Mouse (Mus musculus) megakaryocyte progenitor cell, adult 5-6 weeks (primary cell): ENCODE measurements around the gene Abcb8. TPM values are rescaled to one million over a fixed set of nuclear protein-coding genes. Genes with fewer than 3 reads are reported as not detected.

ENCODE experiments used
- ATAC-seq: replicated peaks from 2 replicates; pipeline ENCODE4 v1.8.0; 2016; ENCODE audit warnings: mild to moderate bottlenecking, moderate TSS enrichment, inconsistent platforms; ENCODE audit not compliant: poor library complexity
- total RNA-seq, 2 experiments: library from RNA; stranded (forward) in 1 of 2; stranded (reverse) in 1 of 2; fragments of 157-497, 149-512 nt in 1 of 2; fragments of 200-1000 nt in 1 of 2; gene quantifications; 2 replicates each; pipeline versions ENCODE4 v1.2.3 to v1.2.4; 2015 to 2017

Gene Abcb8
- total RNA-seq, 2 experiments from 2014 or later: 18.1 to 23.5 TPM

- peak; percentile 45 for ATAC-seq
Observed at GRCm38 (mm10) chr5:24424861-24425411, 31.5 kb downstream of the Abcb8 start.

- ATAC-seq: peak; percentile 8; the same call in 1 of the 2 replicates
Observed at GRCm38 (mm10) chr5:24425421-24426036, 32.1 kb downstream of the Abcb8 start.

GRCm38 (mm10) chr5:24426037-24426432 is 32.6 kb downstream of the Abcb8 start:
- ATAC-seq: no peak

- no peak for ATAC-seq
Observed at GRCm38 (mm10) chr5:24426556-24427284, 33.3 kb downstream of the Abcb8 start.

GRCm38 (mm10) chr5:24427285-24427633 is 33.8 kb downstream of the Abcb8 start:
- no peak for ATAC-seq

GRCm38 (mm10) chr5:24427981-24428402 is 34.5 kb downstream of the Abcb8 start:
- no peak for ATAC-seq

GRCm38 (mm10) chr5:24428596-24428995 is 35.1 kb downstream of the Abcb8 start:
- ATAC-seq: no peak

GRCm38 (mm10) chr5:24433993-24434392 is 40.5 kb downstream of the Abcb8 start:
- no peak for ATAC-seq

- no peak for ATAC-seq
Observed at GRCm38 (mm10) chr5:24441187-24441586, 47.7 kb downstream of the Abcb8 start.

- ATAC-seq: no peak
Observed at GRCm38 (mm10) chr5:24442029-24442428, 48.6 kb downstream of the Abcb8 start.

GRCm38 (mm10) chr5:24443204-24443603 is 49.7 kb downstream of the Abcb8 start:
- ATAC-seq: no peak

- no peak for ATAC-seq
Observed at GRCm38 (mm10) chr5:24443927-24444326, 50.5 kb downstream of the Abcb8 start.

- ATAC-seq: peak; percentile 71
Observed at GRCm38 (mm10) chr5:24444746-24445427, 51.4 kb downstream of the Abcb8 start, which contains the start of gene Fastk. Fastk (minus strand) TSS chr5:24445287.

- no peak for ATAC-seq
Observed at GRCm38 (mm10) chr5:24445428-24446080, 52.1 kb downstream of the Abcb8 start.

GRCm38 (mm10) chr5:24446630-24447029 is 53.2 kb downstream of the Abcb8 start:
- ATAC-seq: no peak

GRCm38 (mm10) chr5:24447624-24448298 is 54.3 kb downstream of the Abcb8 start, which contains the start of gene Tmub1:
Tmub1 (minus strand) TSS chr5:24447854.
- peak; percentile 67 for ATAC-seq

- ATAC-seq: peak; percentile 62
Observed at GRCm38 (mm10) chr5:24451264-24452029, 58.0 kb downstream of the Abcb8 start.

GRCm38 (mm10) chr5:24452030-24452690 is 58.7 kb downstream of the Abcb8 start, which contains the start of gene Agap3:
Agap3 (plus strand) TSS chr5:24452177.
- no peak for ATAC-seq

- peak; percentile 33 for ATAC-seq
Observed at GRCm38 (mm10) chr5:24452691-24453233, 59.3 kb downstream of the Abcb8 start.
